Mouse (Mus musculus): ENCODE measurements around the gene Hspb6.

Hspb6 gene

DNA sequence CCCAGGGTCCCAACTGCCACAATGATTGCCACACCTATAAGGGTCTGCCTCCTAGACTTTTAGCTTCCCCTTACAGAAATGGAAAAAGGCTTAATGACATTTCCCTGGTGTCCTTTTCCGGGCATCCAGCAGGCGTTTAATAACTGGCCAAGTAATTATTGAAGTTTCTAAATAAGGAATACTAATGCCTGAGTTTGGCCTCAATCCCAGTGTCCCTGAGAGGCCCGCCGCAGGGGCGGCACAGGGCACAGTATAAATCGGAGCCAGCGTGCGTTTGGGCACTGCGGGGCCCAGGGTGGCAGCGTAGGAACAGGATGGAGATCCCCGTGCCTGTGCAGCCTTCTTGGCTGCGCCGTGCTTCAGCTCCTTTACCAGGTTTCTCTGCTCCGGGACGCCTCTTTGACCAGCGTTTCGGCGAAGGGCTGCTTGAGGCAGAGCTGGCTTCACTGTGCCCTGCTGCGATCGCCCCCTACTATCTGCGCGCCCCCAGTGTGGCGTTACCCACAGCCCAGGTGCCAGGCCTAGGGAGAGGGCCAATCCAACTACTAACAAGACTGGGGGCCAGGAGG lies 1.1 kb downstream of the Hspb6 start:
- DNase-seq (ENCODE audit: low read depth, low spot score) = no peak

DNA sequence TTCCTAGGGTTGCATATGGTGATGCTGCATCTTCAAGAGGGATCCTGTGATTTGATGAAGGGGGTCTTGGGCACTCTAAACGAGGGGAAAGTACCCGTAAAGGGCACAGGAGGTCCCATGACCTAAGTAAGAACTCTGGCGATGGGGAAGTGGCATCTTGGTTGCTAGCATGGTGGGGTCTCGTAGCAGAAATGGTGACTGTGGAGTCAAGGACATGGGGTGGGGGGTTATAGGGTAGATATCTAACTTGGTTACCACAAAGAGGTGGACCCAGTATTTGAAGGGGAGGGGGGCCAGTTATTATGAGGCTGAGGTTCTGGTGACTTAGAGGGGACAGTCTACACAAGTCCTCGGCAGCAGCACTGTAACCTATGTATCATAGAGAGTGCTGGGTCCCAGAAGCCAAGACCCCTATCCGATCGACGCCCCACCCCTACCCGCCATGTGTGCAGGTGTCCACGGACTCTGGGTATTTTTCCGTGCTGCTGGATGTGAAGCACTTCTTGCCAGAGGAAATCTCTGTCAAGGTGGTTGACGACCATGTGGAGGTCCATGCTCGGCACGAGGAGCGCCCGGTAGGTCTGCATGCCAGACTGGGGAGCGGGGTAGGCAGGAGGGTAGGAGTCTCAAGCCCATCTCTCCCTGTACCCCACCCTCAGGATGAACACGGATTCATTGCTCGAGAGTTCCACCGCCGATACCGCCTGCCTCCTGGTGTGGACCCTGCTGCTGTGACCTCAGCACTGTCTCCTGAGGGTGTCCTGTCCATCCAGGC lies 2.0 kb downstream of the Hspb6 start:
- DNase-seq (ENCODE audit: low read depth, low spot score) = no peak

DNA sequence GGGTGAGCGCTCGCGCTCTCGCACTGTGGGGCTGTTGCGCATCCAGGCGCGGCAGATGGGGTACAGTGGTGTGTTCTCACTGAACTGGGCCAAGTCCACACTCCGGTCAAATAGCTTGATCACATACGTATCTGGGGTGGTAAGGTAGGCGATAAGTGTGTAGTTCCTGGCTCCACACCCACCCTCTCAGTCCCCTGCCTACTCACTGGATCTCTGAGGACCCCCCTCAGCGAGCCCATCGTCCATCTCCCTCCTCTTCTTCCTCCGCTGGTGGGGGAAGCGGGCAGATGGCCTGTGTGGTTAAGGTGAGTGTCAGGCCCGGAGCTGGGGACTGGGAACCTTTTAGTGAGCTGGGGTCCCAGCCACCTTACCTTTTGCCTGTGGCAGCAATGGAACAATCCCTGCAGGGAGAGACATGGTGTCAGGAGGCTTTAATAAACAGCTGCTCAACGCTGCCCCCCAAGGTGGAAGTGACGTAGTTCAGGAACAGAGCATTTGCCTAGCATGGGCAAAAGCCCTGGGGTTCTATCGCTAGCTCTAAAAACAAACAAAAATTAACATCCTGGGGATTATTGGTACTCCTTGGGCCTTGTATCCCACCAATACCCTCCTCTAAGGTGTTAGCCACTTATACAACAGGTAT lies 5.0 kb downstream of the Hspb6 start:
- DNase-seq (ENCODE audit: low read depth, low spot score) = peak; percentile 55

DNA sequence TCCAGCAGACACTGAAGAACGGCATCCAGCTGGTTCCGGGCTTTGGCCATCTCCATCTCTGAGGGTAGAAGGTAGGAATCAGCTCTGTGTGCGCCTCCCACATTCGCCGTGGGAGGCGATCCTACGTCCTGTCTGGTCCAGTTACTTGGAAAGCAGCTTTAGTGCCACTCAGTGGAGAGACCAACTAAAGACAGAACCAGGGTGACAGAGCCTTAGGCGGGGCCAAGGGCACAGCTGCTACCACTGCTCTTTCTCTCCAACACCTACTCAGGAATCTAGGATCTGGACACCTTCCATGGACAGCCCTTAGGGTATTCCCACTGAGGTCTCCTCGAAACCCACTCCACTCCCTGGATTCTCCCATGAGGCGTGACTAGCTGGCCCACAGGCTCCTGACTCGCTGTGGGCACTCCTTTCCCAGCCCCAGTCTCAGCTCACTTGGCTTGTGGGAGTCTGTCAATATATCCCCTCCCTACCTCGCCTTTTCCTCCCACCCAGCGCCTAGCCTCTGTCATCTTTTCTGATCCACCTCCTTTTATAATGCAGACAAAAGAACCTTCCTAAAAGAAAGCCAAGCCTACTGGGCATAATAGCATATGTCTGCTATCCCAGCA lies 6.0 kb downstream of the Hspb6 start:
- peak; percentile 32 for DNase-seq (ENCODE audit: low read depth, low spot score)

- DNase-seq (ENCODE audit: low read depth, low spot score) = peak; percentile 33
Measured at GRCm38 (mm10) chr7:30558656-30559442, 6.9 kb downstream of the Hspb6 start.

DNA sequence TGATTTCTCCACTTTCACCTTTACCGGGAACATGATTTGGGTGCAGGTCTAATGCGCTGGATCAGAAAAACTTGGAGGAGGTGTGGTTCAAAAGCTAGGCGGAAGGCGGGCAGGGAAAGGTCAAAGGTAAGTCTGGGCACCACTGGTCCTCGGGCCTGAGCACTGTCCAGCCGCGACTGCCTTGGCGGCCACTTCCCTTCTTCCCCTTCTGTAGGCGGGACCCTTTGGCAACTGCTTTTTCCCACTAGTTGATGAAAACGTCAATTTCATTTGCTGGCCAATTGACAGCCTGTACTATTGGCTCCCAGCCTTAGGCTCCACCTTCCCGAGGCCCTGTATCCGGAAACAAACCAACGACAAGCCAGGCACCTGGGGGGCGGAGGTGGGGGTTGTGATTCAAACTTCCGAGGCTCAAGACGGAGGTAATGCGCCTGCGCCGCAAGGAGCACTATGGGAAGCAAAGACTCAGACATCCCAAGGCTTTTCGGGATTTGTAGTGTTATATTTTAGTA lies 7.5 kb downstream of the Hspb6 start, which contains the start of gene Lin37:
TSS of gene Lin37 (minus strand) at position 396 of the 512 bp plus-strand sequence.
- peak; percentile 98 for DNase-seq (ENCODE audit: low read depth, low spot score)

DNA sequence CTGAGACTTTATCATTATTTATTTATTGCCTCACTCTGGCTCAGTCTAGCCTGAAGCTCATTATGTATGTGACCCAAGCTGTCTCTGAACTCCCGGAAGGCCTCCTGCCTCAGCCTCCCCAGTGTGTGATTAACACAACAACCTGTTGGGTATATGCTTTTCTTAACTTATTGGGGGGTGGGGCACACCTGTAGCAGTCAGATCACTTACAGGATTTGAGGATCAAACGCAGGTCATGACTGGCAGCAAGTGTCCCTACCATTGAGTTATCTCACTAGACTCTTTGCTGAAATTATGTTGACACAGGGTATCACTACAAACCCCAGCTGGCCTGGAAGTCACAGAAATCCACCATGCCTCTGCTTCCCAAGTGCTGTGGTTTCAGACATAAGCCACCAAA lies 8.3 kb downstream of the Hspb6 start:
- no peak for DNase-seq (ENCODE audit: low read depth, low spot score)

GRCm38 (mm10) chr7:30562526-30563116 lies 10.6 kb downstream of the Hspb6 start:
- DNase-seq (ENCODE audit: low read depth, low spot score) = peak; percentile 34

DNA sequence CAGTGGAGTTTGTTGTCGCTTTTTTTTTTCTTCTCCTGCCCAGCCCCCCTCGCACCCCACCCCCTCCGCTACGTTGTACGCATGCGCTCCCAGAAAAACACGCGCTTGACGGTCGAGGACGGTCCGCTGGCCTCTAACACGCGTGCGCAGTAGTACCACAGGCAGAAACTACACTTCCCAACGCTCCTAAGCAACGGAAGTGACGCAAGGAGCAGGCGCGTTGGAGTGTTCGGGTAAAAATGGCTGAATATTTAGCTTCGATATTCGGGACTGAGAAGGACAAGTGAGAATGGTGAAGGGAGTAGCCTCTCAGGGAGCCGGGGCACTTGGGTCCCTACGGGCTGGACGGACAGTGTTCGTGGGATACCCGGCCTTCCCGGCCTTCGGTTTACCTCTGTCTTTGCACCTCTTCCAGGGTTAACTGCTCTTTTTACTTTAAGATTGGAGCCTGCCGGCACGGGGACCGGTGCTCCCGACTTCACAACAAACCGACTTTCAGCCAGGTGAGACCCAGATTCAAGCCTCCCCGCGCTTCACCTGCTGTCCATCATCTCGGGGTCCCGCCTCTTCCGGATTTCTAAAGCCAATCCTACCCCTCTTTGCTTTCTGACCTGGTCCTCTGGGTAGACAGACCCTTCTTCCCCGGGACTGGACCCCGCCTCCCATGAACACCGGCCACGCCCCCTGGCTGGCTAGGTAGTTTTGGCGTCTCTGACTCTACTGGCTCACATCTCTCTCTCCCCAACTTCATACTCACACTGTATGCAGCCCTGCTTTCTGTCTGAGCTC lies 11.3 kb downstream of the Hspb6 start, which contains the start of the genes U2af1l4, Gm49396 and Psenen:
TSS of gene U2af1l4 (plus strand) at position 185 of the 789 bp plus-strand sequence.
TSS of gene Gm49396 (plus strand) at position 228 of the 789 bp plus-strand sequence.
TSS of gene Psenen (minus strand) at position 511 of the 789 bp plus-strand sequence.
- peak; percentile 97 for DNase-seq (ENCODE audit: low read depth, low spot score)

DNA sequence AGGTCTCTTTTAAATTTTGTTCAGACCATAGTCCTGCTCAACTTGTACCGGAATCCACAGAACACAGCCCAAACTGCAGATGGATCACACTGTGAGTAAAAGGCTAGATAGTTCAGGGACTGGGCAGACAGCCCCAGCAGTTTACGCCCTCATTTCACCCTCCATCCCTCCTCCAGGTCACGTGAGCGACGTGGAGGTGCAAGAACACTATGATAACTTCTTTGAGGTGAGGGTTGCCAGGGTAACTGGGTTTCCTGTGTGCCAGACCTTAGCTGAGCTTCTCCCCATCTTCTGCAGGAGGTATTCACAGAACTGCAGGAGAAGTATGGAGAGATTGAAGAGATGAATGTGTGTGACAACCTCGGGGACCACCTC lies 11.9 kb downstream of the Hspb6 start:
- DNase-seq (ENCODE audit: low read depth, low spot score) = no peak

DNA sequence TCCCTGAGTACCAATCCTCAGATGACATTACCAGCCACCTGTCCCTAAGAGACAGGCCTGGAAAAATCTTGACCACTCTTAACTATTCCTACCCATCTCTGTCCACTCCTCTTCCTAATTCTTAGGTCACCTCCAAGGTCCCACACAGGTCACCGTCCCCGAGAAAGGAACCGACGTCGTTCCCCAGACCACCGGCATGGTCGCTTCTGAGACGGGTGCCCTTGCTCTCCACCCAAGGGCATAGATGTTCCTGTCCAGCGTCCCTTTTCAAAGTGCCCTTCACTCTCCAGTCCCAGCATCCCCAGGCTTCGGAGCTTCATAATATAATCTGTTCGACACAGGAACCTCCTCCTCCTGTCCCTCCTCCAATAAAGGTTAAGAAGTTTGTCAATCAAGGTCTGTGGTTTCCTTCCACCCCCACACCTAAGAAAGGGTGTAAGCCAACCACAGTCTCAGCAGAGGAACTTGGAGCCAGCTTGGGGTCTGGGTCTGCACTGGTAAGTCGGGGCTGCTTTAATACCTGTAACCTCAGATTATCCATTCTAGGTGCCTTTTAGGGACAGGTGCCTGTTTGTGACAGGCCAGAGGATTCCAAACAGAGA lies 13.1 kb downstream of the Hspb6 start, which contains the start of gene Igflr1:
TSS of gene Igflr1 (plus strand) at position 458 of the 602 bp plus-strand sequence.
- no peak for DNase-seq (ENCODE audit: low read depth, low spot score)

GRCm38 (mm10) chr7:30566033-30566432 lies 14.1 kb downstream of the Hspb6 start:
- DNase-seq (ENCODE audit: low read depth, low spot score) = no peak

- DNase-seq (ENCODE audit: low read depth, low spot score) = no peak
Measured at GRCm38 (mm10) chr7:30567555-30567954, 15.6 kb downstream of the Hspb6 start.

DNA sequence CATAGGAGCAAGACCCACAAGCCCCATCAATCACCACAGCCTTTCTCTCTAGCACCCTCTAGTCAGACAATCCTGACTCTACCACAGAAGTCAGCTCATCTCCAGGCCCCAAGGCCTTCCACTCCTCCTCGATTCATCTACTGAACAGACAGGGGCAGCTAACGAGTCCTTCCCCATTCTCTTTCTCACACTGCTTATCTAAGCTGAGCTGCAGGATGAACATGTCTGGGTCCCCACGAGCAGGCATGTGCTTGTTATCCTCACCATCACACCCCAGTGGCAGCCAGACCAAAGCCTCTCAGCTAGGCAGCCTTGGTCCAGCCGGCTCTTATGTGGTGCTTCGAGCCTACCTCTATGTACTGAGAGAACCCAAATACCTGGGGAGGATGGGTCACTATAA lies 20.4 kb downstream of the Hspb6 start:
- DNase-seq (ENCODE audit: low read depth, low spot score) = no peak

GRCm38 (mm10) chr7:30572969-30573368 lies 21.0 kb downstream of the Hspb6 start:
- DNase-seq (ENCODE audit: low read depth, low spot score) = no peak

DNA sequence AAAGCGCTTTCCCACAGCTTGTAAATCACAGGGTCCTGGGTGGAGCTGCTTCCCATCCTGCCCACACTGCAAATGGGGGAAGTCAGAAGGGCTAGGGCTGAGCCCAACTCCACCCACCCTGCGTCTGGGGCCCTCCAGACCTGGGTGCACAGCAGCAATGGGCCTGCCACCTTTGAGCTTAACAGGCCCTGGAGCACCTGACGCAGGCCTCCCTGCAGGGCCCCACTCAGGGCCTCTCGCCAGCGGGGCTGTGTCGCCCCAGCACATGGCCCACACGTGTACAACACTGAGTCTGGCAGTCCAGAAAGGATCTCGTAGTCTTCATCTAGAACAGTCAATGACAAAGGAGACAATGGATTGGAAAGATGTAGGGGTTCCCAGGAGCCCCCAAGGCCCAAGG lies 28.0 kb downstream of the Hspb6 start:
- DNase-seq (ENCODE audit: low read depth, low spot score) = no peak

DNA sequence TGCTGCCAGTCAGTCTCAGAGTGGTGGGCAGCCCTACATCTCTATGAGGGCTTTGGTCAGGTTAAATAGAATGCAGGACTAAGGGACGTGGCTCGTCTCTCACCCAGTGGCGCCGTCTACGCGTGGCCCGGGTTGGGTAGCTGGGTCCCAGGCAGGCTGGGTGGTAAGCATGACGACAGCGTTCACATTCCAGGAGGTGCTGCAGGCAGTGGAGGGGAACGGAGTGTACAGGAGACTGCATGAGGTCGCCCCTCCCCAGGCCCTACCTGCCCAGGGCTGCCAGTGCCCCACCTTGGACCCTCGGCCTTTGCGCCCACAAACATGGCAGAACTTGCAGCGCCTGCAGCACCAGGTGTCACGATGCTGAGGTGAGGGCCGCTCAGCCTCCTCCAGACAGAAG lies 29.6 kb downstream of the Hspb6 start:
- DNase-seq (ENCODE audit: low read depth, low spot score) = no peak

DNA sequence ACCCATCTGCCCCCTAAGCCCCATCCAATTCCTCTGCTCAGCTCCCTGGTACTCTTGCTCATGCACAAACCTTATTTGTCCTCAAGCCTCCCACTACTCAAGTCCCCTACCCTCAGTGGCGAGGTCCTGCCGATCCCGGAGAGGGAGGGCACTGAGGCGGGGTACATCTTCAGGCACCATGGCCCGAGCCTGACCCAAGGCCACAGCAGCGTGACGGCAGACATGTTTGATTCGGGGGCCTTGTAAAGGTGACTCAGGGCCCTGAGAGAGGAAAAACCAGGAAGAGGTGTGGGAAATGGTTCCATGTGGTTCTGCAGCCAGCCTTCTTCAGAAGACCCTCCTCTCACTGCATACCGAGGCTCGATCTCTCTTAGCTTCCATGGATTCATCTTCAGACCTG lies 32.4 kb downstream of the Hspb6 start:
- DNase-seq (ENCODE audit: low read depth, low spot score) = no peak

DNA sequence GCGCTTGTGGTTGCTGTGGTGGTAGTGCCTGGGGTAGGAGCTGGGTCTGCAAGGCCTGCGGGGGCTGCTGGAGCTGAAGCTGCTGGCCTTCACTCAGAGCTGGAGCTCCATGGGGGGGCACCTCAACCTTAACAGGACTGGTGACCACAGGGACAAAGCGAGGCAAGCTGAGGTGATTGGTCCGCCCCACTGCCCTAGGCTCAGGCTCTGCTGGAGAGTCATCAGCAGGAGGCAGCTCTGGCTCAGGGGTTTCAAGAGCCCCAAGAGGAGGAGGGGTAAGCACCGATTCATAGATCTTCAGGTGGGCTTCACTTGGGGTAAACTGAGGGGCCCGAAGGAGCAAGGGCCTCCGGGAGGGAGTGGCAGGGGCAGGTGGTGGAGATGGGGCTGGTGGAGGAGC lies 33.2 kb downstream of the Hspb6 start:
- no peak for DNase-seq (ENCODE audit: low read depth, low spot score)
